Mouse (Mus musculus) heart, adult 11 months (tissue): ENCODE results near the gene Ankrd66.

Experiments used
- DNase-seq: peaks from one replicate; pipeline ENCODE4 v3.0.0; 2022

The Ankrd66 gene

GRCm38 (mm10) chr17:43534362-43535222 is 8.8 kb downstream of the Ankrd66 start:
- DNase-seq, result peak; percentile 95

- DNase-seq, result peak; percentile 44
Observed at GRCm38 (mm10) chr17:43531192-43531591, 12.2 kb downstream of the Ankrd66 start.

- DNase-seq, result peak; percentile 71
Observed at GRCm38 (mm10) chr17:43530507-43530906, 12.9 kb downstream of the Ankrd66 start.

- DNase-seq, result no peak
Observed at GRCm38 (mm10) chr17:43520166-43520565, 23.3 kb downstream of the Ankrd66 start.

GRCm38 (mm10) chr17:43518644-43519409 is 24.6 kb downstream of the Ankrd66 start:
- peak; percentile 92 for DNase-seq

- DNase-seq, result no peak
Observed at GRCm38 (mm10) chr17:43510782-43511181, 32.7 kb downstream of the Ankrd66 start.

GRCm38 (mm10) chr17:43504594-43504934 is 38.9 kb downstream of the Ankrd66 start:
- DNase-seq, result no peak

GRCm38 (mm10) chr17:43503861-43504593 is 39.4 kb downstream of the Ankrd66 start:
- DNase-seq, result no peak

- DNase-seq, result no peak
Observed at GRCm38 (mm10) chr17:43502592-43502991, 40.8 kb downstream of the Ankrd66 start, which contains the start of gene Mep1a. Gene Mep1a, minus strand, starts transcription at chr17:43502812.

GRCm38 (mm10) chr17:43501631-43502030 is 41.8 kb downstream of the Ankrd66 start:
- DNase-seq, result no peak

GRCm38 (mm10) chr17:43501223-43501622 is 42.2 kb downstream of the Ankrd66 start:
- no peak for DNase-seq

GRCm38 (mm10) chr17:43500513-43500912 is 42.9 kb downstream of the Ankrd66 start:
- no peak for DNase-seq

GRCm38 (mm10) chr17:43497521-43497920 is 45.9 kb downstream of the Ankrd66 start:
- no peak for DNase-seq

GRCm38 (mm10) chr17:43495502-43495901 is 47.9 kb downstream of the Ankrd66 start:
- DNase-seq, result no peak

- peak; percentile 73 for DNase-seq
Observed at GRCm38 (mm10) chr17:43490371-43490770, 53.1 kb downstream of the Ankrd66 start.

GRCm38 (mm10) chr17:43488439-43489151 is 54.8 kb downstream of the Ankrd66 start:
- peak; percentile 36 for DNase-seq

GRCm38 (mm10) chr17:43485982-43486381 is 57.5 kb downstream of the Ankrd66 start:
- peak; percentile 50 for DNase-seq
